Mouse (Mus musculus): ENCODE data around the gene Dusp15. TPM values are rescaled to one million over a fixed set of nuclear protein-coding genes. Genes with fewer than 3 reads are reported as not detected.
A peak's percentile ranks its signal among the peaks of the same experiment; 100 is the strongest.

Dusp15 gene
- 9.2 and 12.6 TPM in 2 replicates for polyA plus RNA-seq (2014; fragmentation: Nextera tagmentation; extraction: Ambion mirVana)

DNA sequence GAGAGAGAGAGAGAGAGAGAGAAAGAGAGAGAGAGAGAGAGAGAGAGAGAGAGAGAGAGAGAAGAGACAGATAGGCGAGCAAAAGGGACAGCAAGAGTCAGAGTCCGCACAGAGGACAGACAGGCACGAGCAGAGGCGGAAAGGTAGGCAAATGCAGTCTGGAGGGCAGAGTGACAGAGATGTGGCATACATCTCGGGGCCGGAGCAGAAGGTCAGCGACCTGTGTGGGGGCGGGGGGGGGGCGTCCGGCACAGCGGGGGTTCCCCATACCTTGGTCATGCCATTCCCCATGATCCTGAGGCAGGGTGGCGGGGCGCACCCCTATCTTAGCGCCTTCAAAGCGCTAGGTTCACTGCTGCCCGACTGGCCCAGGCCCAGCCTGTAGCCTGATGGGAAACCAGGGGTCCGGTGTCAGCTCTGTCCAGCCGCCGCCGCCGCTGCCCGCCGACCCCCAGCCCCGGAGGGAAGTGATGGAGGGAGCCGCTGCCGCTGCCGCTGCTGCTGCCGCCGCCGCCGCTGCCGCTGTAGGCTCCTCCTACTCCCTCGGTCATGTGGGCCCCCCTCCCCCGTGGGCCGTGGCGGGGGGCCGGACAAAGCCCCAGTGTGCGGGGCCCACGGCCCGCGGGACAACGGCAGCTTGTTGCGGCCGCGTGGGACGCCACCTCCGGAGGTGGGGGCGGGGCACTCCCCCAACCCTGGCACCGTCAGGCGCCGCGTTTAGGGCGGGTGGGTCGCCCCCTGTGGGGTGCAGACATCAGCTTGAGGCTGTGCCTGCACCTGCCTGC, at the start of gene Dusp15:
Gene Dusp15, minus strand, starts transcription at position 634 of the 785 bp plus-strand sequence.
- Histone ChIP-seq H3K4me2 (ENCODE audit: low read depth, low read length) (peak within 1 kb of the TSS; percentile 81), H3K4me3 (ENCODE audit: low read depth, low read length) (peak within 1 kb of the TSS; percentile 64), H3K27me3 (ENCODE audit: control insufficient read depth, insufficient read depth, low read length) (peaks cover 5% of the 10 kb centered on the region; the same call in 1 of the 2 replicates), H3K4me1 (ENCODE audit: control insufficient read depth, insufficient read depth, low read length) (peaks cover 8% of the 10 kb centered on the region; the same call in 1 of the 2 replicates), H3K36me3 (ENCODE audit: control insufficient read depth, insufficient read depth, low read length) (no peaks in the 10 kb centered on the region), H3K9me3 (ENCODE audit: control insufficient read depth, low read length) (no peaks in the 10 kb centered on the region), H3K27ac (ENCODE audit: low read depth, low read length) (peak within 1 kb of the TSS; percentile 70), H3K9ac (replicated peaks; ENCODE audit: low read depth, low read length) (peak within 1 kb of the TSS; percentile 92)
- 1% methylated on average over 44 of the region's 54 CpGs for WGBS
- ATAC-seq (ENCODE audit: low read depth): peak; percentile 84

DNA sequence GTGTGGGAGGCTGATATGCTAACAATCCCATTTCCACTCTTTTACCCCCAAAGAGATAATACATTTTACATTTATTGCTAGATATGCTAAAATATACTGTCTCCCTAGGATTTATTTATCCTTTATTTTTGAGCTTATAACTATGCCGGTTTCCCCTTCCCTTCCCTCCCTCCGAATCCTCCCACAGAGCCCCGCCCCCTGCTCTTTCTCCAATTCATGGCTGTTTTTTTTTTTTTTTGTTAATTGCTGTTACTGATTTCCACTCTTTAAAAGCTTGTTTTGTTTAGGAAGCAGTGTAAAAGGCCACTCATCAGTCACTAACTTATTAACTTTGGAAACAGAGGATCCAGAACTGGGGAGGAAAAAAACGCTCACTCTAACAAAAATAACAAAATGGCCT, 45.5 kb upstream of the Dusp15 start:
- ATAC-seq (ENCODE audit: low read depth): no peak
- no peaks in the 10 kb centered on the region for H3K36me3 ChIP-seq (ENCODE audit: control insufficient read depth, insufficient read depth, low read length)
- H3K4me1 ChIP-seq (ENCODE audit: control insufficient read depth, insufficient read depth, low read length): no peaks in the 10 kb centered on the region
- no peak overlapping the region for H3K9ac ChIP-seq (replicated peaks; ENCODE audit: low read depth, low read length)
- no peak overlapping the region for H3K4me3 ChIP-seq (ENCODE audit: low read depth, low read length)
- no peaks in the 10 kb centered on the region for H3K9me3 ChIP-seq (ENCODE audit: control insufficient read depth, low read length)
- WGBS: 65% methylated on average over 4 of the region's 4 CpGs
- H3K4me2 ChIP-seq (ENCODE audit: low read depth, low read length): no peak overlapping the region
- H3K27me3 ChIP-seq (ENCODE audit: control insufficient read depth, insufficient read depth, low read length): no peaks in the 10 kb centered on the region
- H3K27ac ChIP-seq (ENCODE audit: low read depth, low read length): no peak overlapping the region

DNA sequence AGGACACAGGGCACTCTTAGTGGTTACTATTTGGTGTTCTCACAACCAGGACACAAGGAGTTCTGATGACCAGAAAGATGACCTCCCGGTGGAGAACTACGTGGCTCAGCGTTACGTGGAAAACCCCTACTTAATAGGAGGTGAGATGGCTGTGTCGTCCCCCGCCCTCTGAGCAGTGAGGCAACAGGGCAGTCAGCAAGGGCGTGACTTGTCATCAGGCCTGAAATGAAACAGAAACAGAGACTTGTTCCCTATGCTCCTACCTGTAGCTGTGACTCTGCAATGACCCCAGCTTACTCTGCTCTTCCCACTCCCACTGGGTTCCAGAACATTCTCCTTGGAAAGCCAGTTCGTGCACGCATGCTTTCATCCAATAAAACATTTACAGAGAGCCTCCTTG, 40.0 kb upstream of the Dusp15 start:
- H3K4me1 ChIP-seq (ENCODE audit: control insufficient read depth, insufficient read depth, low read length): no peaks in the 10 kb centered on the region
- no peaks in the 10 kb centered on the region for H3K27me3 ChIP-seq (ENCODE audit: control insufficient read depth, insufficient read depth, low read length)
- no peak overlapping the region for H3K4me2 ChIP-seq (ENCODE audit: low read depth, low read length)
- no peaks in the 10 kb centered on the region for H3K9me3 ChIP-seq (ENCODE audit: control insufficient read depth, low read length)
- no peak for ATAC-seq (ENCODE audit: low read depth)
- no peak overlapping the region for H3K9ac ChIP-seq (replicated peaks; ENCODE audit: low read depth, low read length)
- no peaks in the 10 kb centered on the region for H3K36me3 ChIP-seq (ENCODE audit: control insufficient read depth, insufficient read depth, low read length)
- H3K27ac ChIP-seq (ENCODE audit: low read depth, low read length): no peak overlapping the region
- H3K4me3 ChIP-seq (ENCODE audit: low read depth, low read length): no peak overlapping the region
- 91% methylated on average over 9 of the region's 9 CpGs for WGBS

DNA sequence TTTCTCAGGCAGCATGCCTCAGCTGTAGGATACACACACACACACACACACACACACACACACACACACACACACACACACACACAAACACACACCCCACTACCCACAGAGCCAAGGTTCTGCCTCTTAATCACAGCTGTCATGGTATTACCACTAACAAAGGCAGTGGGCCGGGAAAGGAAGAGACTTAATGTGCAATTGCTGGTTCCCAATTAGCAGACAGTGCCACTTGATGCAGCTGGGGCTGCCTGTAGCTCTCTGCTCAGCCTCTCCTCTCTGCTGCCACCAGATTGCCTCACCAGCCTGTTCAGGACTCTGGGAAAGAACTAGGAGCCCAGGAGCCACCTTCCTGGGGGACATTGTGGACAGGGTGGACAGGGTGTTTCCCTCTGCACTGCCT, 34.1 kb upstream of the Dusp15 start:
- no peak overlapping the region for H3K27ac ChIP-seq (ENCODE audit: low read depth, low read length)
- H3K4me1 ChIP-seq (ENCODE audit: control insufficient read depth, insufficient read depth, low read length): no peaks in the 10 kb centered on the region
- H3K36me3 ChIP-seq (ENCODE audit: control insufficient read depth, insufficient read depth, low read length): no peaks in the 10 kb centered on the region
- peak; percentile 77; the same call in 1 of the 2 replicates for ATAC-seq (ENCODE audit: low read depth)
- WGBS: 5% methylated on average over 1 of the region's 1 CpGs
- no peak overlapping the region for H3K9ac ChIP-seq (replicated peaks; ENCODE audit: low read depth, low read length)
- H3K27me3 ChIP-seq (ENCODE audit: control insufficient read depth, insufficient read depth, low read length): no peaks in the 10 kb centered on the region
- H3K4me3 ChIP-seq (ENCODE audit: low read depth, low read length): no peak overlapping the region
- H3K9me3 ChIP-seq (ENCODE audit: control insufficient read depth, low read length): no peaks in the 10 kb centered on the region
- H3K4me2 ChIP-seq (ENCODE audit: low read depth, low read length): no peak overlapping the region

DNA sequence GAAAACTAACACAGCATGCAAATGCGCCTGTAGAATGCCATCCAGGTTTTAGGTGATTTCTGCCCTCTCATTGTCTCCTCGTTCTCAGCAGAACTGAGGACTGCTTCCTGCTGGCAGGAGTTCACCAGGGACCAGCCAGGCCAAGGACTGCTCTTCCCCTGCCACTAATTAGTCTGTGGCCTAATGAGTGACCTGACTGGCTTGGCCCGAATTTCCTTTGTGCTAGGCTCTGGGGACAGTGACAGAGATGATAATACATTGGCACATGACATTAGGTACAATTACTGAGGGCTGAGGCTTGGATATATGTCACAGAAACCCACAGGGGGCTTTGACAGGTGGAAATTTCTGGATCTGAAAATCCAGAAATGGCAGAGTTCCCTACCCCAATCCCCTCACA, 25.5 kb upstream of the Dusp15 start:
- H3K36me3 ChIP-seq (ENCODE audit: control insufficient read depth, insufficient read depth, low read length): no peaks in the 10 kb centered on the region
- no peak overlapping the region for H3K27ac ChIP-seq (ENCODE audit: low read depth, low read length)
- H3K9me3 ChIP-seq (ENCODE audit: control insufficient read depth, low read length): no peaks in the 10 kb centered on the region
- H3K4me3 ChIP-seq (ENCODE audit: low read depth, low read length): no peak overlapping the region
- H3K9ac ChIP-seq (replicated peaks; ENCODE audit: low read depth, low read length): no peak overlapping the region
- H3K4me2 ChIP-seq (ENCODE audit: low read depth, low read length): no peak overlapping the region
- 55% methylated on average over 3 of the region's 3 CpGs for WGBS
- H3K27me3 ChIP-seq (ENCODE audit: control insufficient read depth, insufficient read depth, low read length): no peaks in the 10 kb centered on the region
- ATAC-seq (ENCODE audit: low read depth): no peak
- H3K4me1 ChIP-seq (ENCODE audit: control insufficient read depth, insufficient read depth, low read length): no peaks in the 10 kb centered on the region

DNA sequence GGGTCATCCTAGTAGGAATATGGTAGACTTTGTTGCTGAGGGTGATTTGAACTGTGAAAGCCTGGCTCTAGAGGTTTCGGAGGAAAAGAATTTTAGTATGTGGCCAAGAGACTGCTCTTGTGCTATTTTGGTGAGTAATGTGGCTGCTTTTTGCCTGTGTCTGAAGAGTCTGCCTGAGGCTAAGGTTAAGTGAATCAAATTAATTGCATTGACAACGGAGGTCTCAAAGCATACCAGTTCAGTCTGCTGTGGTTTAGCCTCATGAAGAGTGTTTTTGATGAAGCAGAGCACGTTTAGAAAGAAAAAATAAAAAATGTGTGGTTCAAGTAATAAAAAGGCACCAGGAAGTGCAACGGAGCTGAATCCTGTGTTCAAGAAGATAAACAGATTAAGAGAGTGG, 14.1 kb upstream of the Dusp15 start:
- Histone ChIP-seq H3K9ac (replicated peaks; ENCODE audit: low read depth, low read length) (no peak overlapping the region), H3K4me3 (ENCODE audit: low read depth, low read length) (no peak overlapping the region), H3K4me2 (ENCODE audit: low read depth, low read length) (no peak overlapping the region), H3K27ac (ENCODE audit: low read depth, low read length) (no peak overlapping the region), H3K36me3 (ENCODE audit: control insufficient read depth, insufficient read depth, low read length) (no peaks in the 10 kb centered on the region), H3K27me3 (ENCODE audit: control insufficient read depth, insufficient read depth, low read length) (no peaks in the 10 kb centered on the region), H3K4me1 (ENCODE audit: control insufficient read depth, insufficient read depth, low read length) (no peaks in the 10 kb centered on the region), H3K9me3 (ENCODE audit: control insufficient read depth, low read length) (no peaks in the 10 kb centered on the region)
- no peak for ATAC-seq (ENCODE audit: low read depth)
- 76% methylated on average over 4 of the region's 4 CpGs for WGBS

DNA sequence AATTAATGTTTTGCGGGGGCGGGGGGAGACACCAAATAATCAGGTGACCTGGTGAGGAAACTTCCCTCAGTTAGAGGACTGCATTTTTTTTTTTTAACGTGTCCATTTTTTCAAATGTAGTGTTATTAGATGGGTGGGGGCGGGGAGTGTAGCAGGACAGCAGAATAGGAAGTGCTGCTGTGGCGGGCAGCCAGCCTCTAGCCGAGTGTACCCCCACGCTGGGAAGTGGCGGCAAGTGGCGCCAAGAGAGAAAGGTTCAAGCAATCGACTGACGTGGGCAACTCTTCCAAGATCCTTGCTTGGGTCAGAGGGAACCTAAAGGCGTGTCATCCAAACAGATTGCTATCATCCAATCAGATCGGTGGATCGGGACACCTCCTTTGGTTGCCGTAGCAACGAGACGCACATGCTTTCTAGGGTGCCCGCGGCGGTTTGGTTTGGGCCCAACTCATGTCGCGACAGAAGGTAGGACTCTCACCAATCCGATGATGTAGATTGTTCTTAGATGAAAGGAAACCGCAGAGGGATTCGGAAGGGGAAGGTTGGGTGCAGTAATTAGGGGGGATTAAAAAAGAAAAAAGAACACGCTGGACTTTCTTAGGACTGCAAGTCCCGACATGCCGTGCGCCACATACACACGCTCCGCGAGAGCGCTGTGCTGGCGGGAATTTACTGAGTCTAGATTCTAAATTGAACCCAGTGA, 10.7 kb upstream of the Dusp15 start, which contains the start of gene Ttll9:
Gene Ttll9, plus strand, starts transcription at position 395 of the 703 bp plus-strand sequence.
- WGBS: 3% methylated on average over 34 of the region's 34 CpGs
- H3K4me2 ChIP-seq (ENCODE audit: low read depth, low read length): peak within 1 kb of the TSS; percentile 40
- peak; percentile 96 for ATAC-seq (ENCODE audit: low read depth)
- H3K9me3 ChIP-seq (ENCODE audit: control insufficient read depth, low read length): no peaks in the 10 kb centered on the region
- peak within 1 kb of the TSS; percentile 0; the same call in 1 of the 2 replicates for H3K9ac ChIP-seq (replicated peaks; ENCODE audit: low read depth, low read length)
- no peak within 1 kb of the TSS for H3K27ac ChIP-seq (ENCODE audit: low read depth, low read length)
- peak within 1 kb of the TSS; percentile 27 for H3K4me3 ChIP-seq (ENCODE audit: low read depth, low read length)
- H3K4me1 ChIP-seq (ENCODE audit: control insufficient read depth, insufficient read depth, low read length): no peaks in the 10 kb centered on the region
- H3K36me3 ChIP-seq (ENCODE audit: control insufficient read depth, insufficient read depth, low read length): no peaks in the 10 kb centered on the region
- H3K27me3 ChIP-seq (ENCODE audit: control insufficient read depth, insufficient read depth, low read length): no peaks in the 10 kb centered on the region

DNA sequence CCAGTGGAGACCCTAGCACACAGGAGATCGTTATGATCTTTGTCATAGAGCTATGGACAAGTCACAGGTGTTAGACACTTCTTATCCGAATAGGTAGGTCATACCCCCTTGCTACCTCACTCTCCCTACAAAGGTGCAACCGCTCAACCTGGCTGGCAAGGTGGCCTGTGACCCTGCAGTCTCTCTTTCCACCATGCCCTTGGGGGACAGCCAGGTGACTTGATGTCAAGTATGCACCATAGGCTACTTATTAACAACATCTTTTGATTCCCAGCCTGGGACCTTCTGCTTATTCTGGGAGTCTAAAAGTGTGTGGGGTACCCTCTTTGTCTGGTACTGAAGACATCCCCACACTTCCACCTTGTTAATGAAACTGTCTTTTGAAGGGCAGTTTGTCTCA, 6.6 kb upstream of the Dusp15 start:
- Histone ChIP-seq H3K36me3 (ENCODE audit: control insufficient read depth, insufficient read depth, low read length) (no peaks in the 10 kb centered on the region), H3K4me3 (ENCODE audit: low read depth, low read length) (no peak overlapping the region), H3K9ac (replicated peaks; ENCODE audit: low read depth, low read length) (no peak overlapping the region), H3K4me2 (ENCODE audit: low read depth, low read length) (no peak overlapping the region), H3K27me3 (ENCODE audit: control insufficient read depth, insufficient read depth, low read length) (no peaks in the 10 kb centered on the region), H3K9me3 (ENCODE audit: control insufficient read depth, low read length) (no peaks in the 10 kb centered on the region), H3K4me1 (ENCODE audit: control insufficient read depth, insufficient read depth, low read length) (no peaks in the 10 kb centered on the region), H3K27ac (ENCODE audit: low read depth, low read length) (no peak overlapping the region)
- WGBS: 78% methylated on average over 3 of the region's 3 CpGs
- no peak for ATAC-seq (ENCODE audit: low read depth)

All from neural tube, embryonic 14.5 days (tissue).